Mouse (Mus musculus): ENCODE results near the gene Mpped2. TPM values are rescaled to one million over a fixed set of nuclear protein-coding genes. Genes with fewer than 3 reads are reported as not detected.

Mpped2 gene
- total RNA-seq, 2 experiments from 2014 or later = 0.25 TPM; not detected in 1

- ATAC-seq (replicated peaks; ENCODE audit: poor library complexity) = no peak
Observed at GRCm38 (mm10) chr2:106911951-106912480, 218.9 kb downstream of the Mpped2 start.
